Mouse (Mus musculus) neural tube, embryonic 15.5 days (tissue): Measurements from ENCODE around the gene Hnrnpab. TPM values are rescaled to one million over a fixed set of nuclear protein-coding genes. Genes with fewer than 3 reads are reported as not detected.

Source experiments
- ATAC-seq: fragments of 200-750 bp; cut with Nextera tagmentation; 2 replicates; pipeline ENCODE4 v1.8.0; 2017; ENCODE audit warnings: mild to moderate bottlenecking, moderate TSS enrichment, moderate library complexity; ENCODE audit not compliant: low FRiP score
- H3K27ac ChIP-seq: fragments of 300-500 bp; sonication (generic); replicated peaks from 2 replicates; pipeline ENCODE4 v1.5.1; 2015; ENCODE audit warnings: mild to moderate bottlenecking, inconsistent platforms
- H3K27me3 ChIP-seq: fragments of 300-500 bp; sonication (generic); replicated peaks from 2 replicates; pipeline ENCODE4 v1.6.1; 2015; ENCODE audit warnings: inconsistent platforms
- H3K36me3 ChIP-seq: fragments of 300-500 bp; sonication (generic); 2 replicates; pipeline ENCODE4 v1.6.1; 2015; ENCODE audit warnings: inconsistent platforms
- H3K4me1 ChIP-seq: fragments of 300-500 bp; sonication (generic); 2 replicates; pipeline ENCODE4 v1.6.1; 2015; ENCODE audit warnings: inconsistent platforms
- H3K4me2 ChIP-seq: fragments of 300-500 bp; sonication (generic); 2 replicates; pipeline ENCODE4 v1.6.1; 2015; ENCODE audit warnings: inconsistent platforms, mild to moderate bottlenecking, moderate library complexity
- H3K4me3 ChIP-seq: fragments of 300-500 bp; sonication (generic); replicated peaks from 2 replicates; pipeline ENCODE4 v1.5.1; 2015; ENCODE audit warnings: mild to moderate bottlenecking, inconsistent platforms
- H3K9ac ChIP-seq: fragments of 300-500 bp; sonication (generic); replicated peaks from 2 replicates; pipeline ENCODE4 v1.6.1; 2015; ENCODE audit warnings: mild to moderate bottlenecking, inconsistent platforms
- H3K9me3 ChIP-seq: fragments of 300-500 bp; sonication (generic); replicated peaks from 2 replicates; pipeline ENCODE4 v1.6.1; 2016; ENCODE audit warnings: inconsistent platforms
- WGBS: fragments of 180-500 bp; shearing (Covaris S2); methylation state at CpG from one replicate; pipeline ENCODE4 v1.1.7; 2015; ENCODE audit warnings: mixed read lengths; 5-methylcytosine and 5-hydroxymethylcytosine counted together
- polyA plus RNA-seq: library from polyadenylated mRNA; unstranded; fragments of >200 nt; fragmentation: Nextera tagmentation; extraction: Ambion mirVana; gene quantifications from 2 replicates; pipeline ENCODE4 v1.2.1, GENCODE M21; 2015

The Hnrnpab gene
- polyA plus RNA-seq, 1 experiment from 2014 or later = 241 TPM

- H3K4me2 ChIP-seq = no peak overlapping the region
- no peaks in the 10 kb centered on the region for H3K36me3 ChIP-seq
- H3K27me3 ChIP-seq = no peaks in the 10 kb centered on the region
- H3K9ac ChIP-seq = no peak overlapping the region
- H3K4me3 ChIP-seq = no peak overlapping the region
- H3K9me3 ChIP-seq = no peaks in the 10 kb centered on the region
- no peak overlapping the region for H3K27ac ChIP-seq
- ATAC-seq = no peak
- WGBS = 48% methylated on average over 3 of the region's 3 CpGs
- H3K4me1 ChIP-seq = peaks cover 7% of the 10 kb centered on the region
Measured at GRCm38 (mm10) chr11:51552091-51552490, 54.6 kb downstream of the Hnrnpab start.

GRCm38 (mm10) chr11:51551253-51551652 is 55.4 kb downstream of the Hnrnpab start:
- ATAC-seq = no peak
- 0 out of 2 replicates have a peak overlapping the region, but pooled peaks have one; percentile 23 for H3K27ac ChIP-seq
- H3K4me1 ChIP-seq = peaks cover 7% of the 10 kb centered on the region
- no peak overlapping the region for H3K9ac ChIP-seq
- no peaks in the 10 kb centered on the region for H3K9me3 ChIP-seq
- WGBS = 68% methylated on average over 5 of the region's 5 CpGs
- H3K27me3 ChIP-seq = no peaks in the 10 kb centered on the region
- no peak overlapping the region for H3K4me3 ChIP-seq
- H3K4me2 ChIP-seq = no peak overlapping the region
- no peaks in the 10 kb centered on the region for H3K36me3 ChIP-seq

Other genes with a start within 250 kb of the Hnrnpab start
- 8.1 and 10.9 TPM in 2 replicates for gene Phykpl, start 22.1 kb downstream of the Hnrnpab start, polyA plus RNA-seq
- gene Nhp2, start 12.9 kb upstream of the Hnrnpab start, polyA plus RNA-seq = 96.3 and 117 TPM in 2 replicates
- gene Rmnd5b, start 29.0 kb upstream of the Hnrnpab start, polyA plus RNA-seq = 79.1 and 79.8 TPM in 2 replicates
- gene N4bp3, start 44.0 kb upstream of the Hnrnpab start, polyA plus RNA-seq = 30.0 and 31.9 TPM in 2 replicates
- 2.0 and 2.3 TPM in 2 replicates for gene D930048N14Rik, start 44.1 kb upstream of the Hnrnpab start, polyA plus RNA-seq
- gene 0610009B22Rik, start 82.0 kb upstream of the Hnrnpab start, polyA plus RNA-seq = 105 and 111 TPM in 2 replicates
- 14.7 and 16.0 TPM in 2 replicates for gene Sec24a, start 156.8 kb upstream of the Hnrnpab start, polyA plus RNA-seq
- 207 and 237 TPM in 2 replicates for gene Sar1b, start 156.8 kb upstream of the Hnrnpab start, polyA plus RNA-seq